Mouse (Mus musculus) testis, adult 2 months (tissue): Measurements from ENCODE around the gene Gm20765. TPM values are rescaled to one million over a fixed set of nuclear protein-coding genes. Genes with fewer than 3 reads are reported as not detected.

Experiments used
- H3K27ac ChIP-seq: fragments of 200-500 bp; 2 replicates; pipeline ENCODE4 v1.5.1; 2012; ENCODE audit warnings: low read depth, low read length; ENCODE audit not compliant: control insufficient read depth, insufficient read depth
- H3K27me3 ChIP-seq: fragments of 200-500 bp; 2 replicates; pipeline ENCODE4 v1.6.1; 2012; ENCODE audit warnings: mild to moderate bottlenecking, low read length, moderate library complexity; ENCODE audit not compliant: control insufficient read depth, insufficient read depth
- H3K36me3 ChIP-seq: fragments of 200-500 bp; 2 replicates; pipeline ENCODE4 v1.6.1; 2012; ENCODE audit warnings: mild to moderate bottlenecking, low read length; ENCODE audit not compliant: control insufficient read depth, insufficient read depth
- H3K4me1 ChIP-seq: fragments of 200-500 bp; 2 replicates; pipeline ENCODE4 v1.6.1; 2012; ENCODE audit warnings: low read length; ENCODE audit not compliant: control insufficient read depth, insufficient read depth
- H3K4me3 ChIP-seq: fragments of 200-500 bp; 2 replicates; pipeline ENCODE4 v1.5.1; 2012; ENCODE audit warnings: low read depth, mild to moderate bottlenecking, low read length, moderate library complexity, mixed read lengths; ENCODE audit not compliant: control insufficient read depth
- CTCF ChIP-seq: fragments of 200-500 bp; IDR thresholded peaks from 2 replicates; pipeline ENCODE4 v1.5.1; 2012; ENCODE audit warnings: low read depth, mild to moderate bottlenecking, inconsistent platforms, low read length, moderate library complexity; ENCODE audit not compliant: control insufficient read depth, insufficient read depth, insufficient replicate concordance
- POLR2A ChIP-seq: fragments of 200-500 bp; IDR thresholded peaks from 2 replicates; pipeline ENCODE4 v1.6.1; 2012; ENCODE audit warnings: low read depth, mild to moderate bottlenecking, inconsistent platforms, low read length, moderate library complexity; ENCODE audit not compliant: control insufficient read depth
- polyA plus RNA-seq: library from polyadenylated mRNA; depleted of rRNA; stranded (reverse); fragments of >200 nt; gene quantifications from 2 replicates; pipeline ENCODE4 v1.2.3, GENCODE M21; 2012; rRNA removed

The Gm20765 gene
- polyA plus RNA-seq, 1 experiment, result not detected

DNA sequence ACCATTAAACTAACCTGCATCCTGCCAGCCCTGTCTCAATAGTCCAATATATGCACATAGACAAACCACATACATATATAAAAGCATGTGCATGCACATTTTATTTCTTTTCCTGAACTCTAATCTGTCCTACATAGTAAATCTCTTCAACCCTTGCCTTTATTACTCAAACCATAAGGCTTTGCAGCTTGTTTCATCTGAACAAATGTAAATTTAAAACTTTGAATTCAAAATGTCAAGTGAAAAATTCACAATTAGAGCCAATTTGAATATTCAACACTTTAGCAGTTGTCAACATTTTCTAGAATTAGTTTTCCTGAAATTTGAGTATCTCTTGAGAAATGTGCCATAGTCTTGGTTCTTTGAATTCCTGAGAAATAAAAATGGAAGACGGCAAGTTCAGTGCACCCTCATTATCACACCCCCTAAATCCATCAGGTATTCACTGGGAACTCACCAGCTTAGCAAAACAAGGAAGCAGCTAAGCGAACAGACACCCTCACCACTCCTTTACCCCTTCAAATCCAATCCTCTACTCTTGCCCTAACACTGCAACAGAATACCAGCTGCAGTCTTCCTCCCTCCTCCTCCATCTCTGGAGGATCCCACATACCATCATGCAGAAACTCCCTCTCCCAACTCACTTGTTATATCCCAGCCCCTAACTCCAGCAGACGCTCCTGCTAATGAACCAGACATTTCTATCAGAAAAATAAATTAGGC is 25.1 kb downstream of the Gm20765 start:
- H3K27ac ChIP-seq, result no peak overlapping the region
- H3K27me3 ChIP-seq, result no peaks in the 10 kb centered on the region
- TF ChIP-seq POLR2A, result no peak
- TF ChIP-seq CTCF, result no peak
- H3K4me1 ChIP-seq, result no peaks in the 10 kb centered on the region
- H3K4me3 ChIP-seq, result no peak overlapping the region
- H3K36me3 ChIP-seq, result no peaks in the 10 kb centered on the region

DNA sequence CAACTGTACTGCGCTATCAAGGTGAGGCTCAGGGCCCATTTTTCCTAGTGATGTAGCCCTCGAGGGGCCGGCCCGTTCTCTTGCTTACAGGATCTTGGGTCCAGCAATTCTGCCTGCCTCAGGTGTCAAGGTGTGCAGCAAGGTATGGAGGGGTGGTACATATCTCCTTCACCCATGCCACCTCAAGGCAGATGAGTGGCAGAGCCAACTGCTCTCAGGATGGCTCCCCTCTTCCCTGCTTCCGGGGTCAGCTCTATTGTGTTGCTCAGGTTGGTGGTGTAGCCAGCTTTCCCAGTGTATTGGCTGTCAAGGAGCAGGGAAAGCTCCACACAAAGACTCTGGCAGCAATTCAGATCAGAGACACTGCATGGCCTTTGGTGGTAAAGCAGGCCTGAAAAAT is 29.2 kb downstream of the Gm20765 start:
- Histone ChIP-seq H3K27me3 (no peaks in the 10 kb centered on the region), H3K4me1 (no peaks in the 10 kb centered on the region), H3K4me3 (no peak overlapping the region), H3K27ac (no peak overlapping the region), H3K36me3 (no peaks in the 10 kb centered on the region)
- TF ChIP-seq CTCF (no peak), POLR2A (no peak)

DNA sequence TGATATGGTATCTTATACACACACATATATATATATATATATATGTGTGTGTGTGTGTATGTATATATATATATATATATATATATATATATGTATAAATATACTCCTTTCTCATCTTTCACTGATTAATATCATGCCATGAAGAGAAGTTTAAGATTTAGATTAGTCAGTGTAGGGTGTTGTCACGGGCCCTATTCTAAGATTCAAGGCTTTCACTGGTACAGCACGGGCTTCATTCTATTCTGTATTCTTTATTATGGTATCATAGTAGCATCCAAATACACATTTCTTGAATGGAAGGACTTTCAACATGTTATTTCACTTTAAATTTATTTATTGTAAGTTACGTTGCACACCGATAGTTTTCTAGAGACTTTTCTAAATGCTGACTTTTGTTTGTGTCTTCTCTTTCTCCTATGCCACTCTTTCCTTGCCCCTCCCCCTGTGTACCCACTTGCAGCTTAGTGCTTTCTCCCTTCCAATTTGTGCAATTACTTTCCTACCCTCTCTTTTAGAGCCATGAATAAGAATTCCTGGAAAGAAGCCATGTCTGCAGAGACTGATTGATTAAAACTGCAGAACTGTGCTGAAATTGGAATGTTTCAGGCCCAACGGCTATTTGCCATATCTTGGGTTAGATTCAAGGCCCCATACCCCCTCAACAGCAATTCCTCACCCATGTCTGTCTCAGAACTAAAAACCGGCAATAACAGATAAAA is 35.1 kb downstream of the Gm20765 start:
- Histone ChIP-seq H3K4me1 (no peaks in the 10 kb centered on the region), H3K36me3 (no peaks in the 10 kb centered on the region), H3K4me3 (no peak overlapping the region), H3K27me3 (no peaks in the 10 kb centered on the region), H3K27ac (no peak overlapping the region)
- TF ChIP-seq POLR2A, result no peak
- no peak for TF ChIP-seq CTCF

Other genes starting within 250 kb of the Gm20765 start
- not detected in 2 replicates for gene Gm21293, start 42.5 kb upstream of the Gm20765 start, polyA plus RNA-seq
- gene Gm6763, start 34.0 kb upstream of the Gm20765 start, polyA plus RNA-seq, result not detected in 2 replicates
- gene Gm8764, start 25.5 kb upstream of the Gm20765 start, polyA plus RNA-seq, result not detected in 2 replicates
- not detected in 2 replicates for gene Gm21304, start 17.0 kb upstream of the Gm20765 start, polyA plus RNA-seq
- gene Gm21312, start 8.5 kb upstream of the Gm20765 start, polyA plus RNA-seq, result not detected in 2 replicates
- not detected in 2 replicates for gene Gm4340, start 8.5 kb downstream of the Gm20765 start, polyA plus RNA-seq